Mouse (Mus musculus) cortical plate, adult 2 months (tissue): ENCODE measurements around the gene Slc1a2. TPM values are rescaled to one million over a fixed set of nuclear protein-coding genes. Genes with fewer than 3 reads are reported as not detected.

Source experiments
- H3K27ac ChIP-seq: fragments of 200-500 bp; 2 replicates; pipeline ENCODE4 v1.5.1; 2012; ENCODE audit warnings: low read length, control low read depth, inconsistent platforms; ENCODE audit not compliant: insufficient read depth
- H3K4me1 ChIP-seq: fragments of 200-500 bp; 2 replicates; pipeline ENCODE4 v1.6.1; 2011; ENCODE audit warnings: low read length; ENCODE audit not compliant: control insufficient read depth, insufficient read depth
- H3K4me3 ChIP-seq: fragments of 200-500 bp; 2 replicates; pipeline ENCODE4 v1.5.1; 2011; ENCODE audit warnings: mild to moderate bottlenecking, low read length, control low read depth; ENCODE audit not compliant: insufficient read depth
- CTCF ChIP-seq: fragments of 200-500 bp; IDR thresholded peaks from 2 replicates; pipeline ENCODE4 v1.5.1; 2011; ENCODE audit warnings: mild to moderate bottlenecking, control low read depth, low read length; ENCODE audit not compliant: insufficient read depth; ENCODE audit errors: extremely low read depth
- POLR2A ChIP-seq: fragments of 200-500 bp; IDR thresholded peaks from 2 replicates; pipeline ENCODE4 v1.6.1; 2011; ENCODE audit warnings: mild to moderate bottlenecking, low read length, control low read depth; ENCODE audit not compliant: insufficient read depth; ENCODE audit errors: extremely low read depth
- polyA plus RNA-seq: library from polyadenylated mRNA; depleted of rRNA; stranded (reverse); fragments of >200 nt; gene quantifications from 2 replicates; pipeline ENCODE4 v1.2.3, GENCODE M21; 2012

Slc1a2 gene
- polyA plus RNA-seq, 1 experiment = 784 TPM

GRCm38 (mm10) chr2:102658661-102659520 lies 432 bp downstream of the Slc1a2 start:
- TF ChIP-seq POLR2A (peak; percentile 57; the same call in 1 of the 2 replicates), CTCF (no peak)
- Histone ChIP-seq H3K27ac (peak overlapping the region; percentile 96), H3K4me1 (peaks cover 3% of the 10 kb centered on the region; the same call in 1 of the 2 replicates), H3K4me3 (peak overlapping the region; percentile 90)

GRCm38 (mm10) chr2:102659521-102659830 lies 1.0 kb downstream of the Slc1a2 start:
- TF ChIP-seq CTCF (no peak), POLR2A (no peak)
- peaks cover 3% of the 10 kb centered on the region; the same call in 1 of the 2 replicates for H3K4me1 ChIP-seq
- H3K4me3 ChIP-seq = peak overlapping the region; percentile 90
- H3K27ac ChIP-seq = peak overlapping the region; percentile 96

- no peak for TF ChIP-seq POLR2A
- TF ChIP-seq CTCF = no peak
- Histone ChIP-seq H3K4me3 (peak overlapping the region; percentile 90), H3K4me1 (peaks cover 5% of the 10 kb centered on the region; the same call in 1 of the 2 replicates), H3K27ac (no peak overlapping the region)
These were observed 2.6 kb downstream of the Slc1a2 start for GRCm38 (mm10) chr2:102661052-102661451.

- peak overlapping the region; percentile 90 for H3K4me3 ChIP-seq
- peaks cover 2% of the 10 kb centered on the region; the same call in 1 of the 2 replicates for H3K4me1 ChIP-seq
- TF ChIP-seq POLR2A (no peak), CTCF (no peak)
- peak overlapping the region; percentile 90 for H3K27ac ChIP-seq
These were observed 4.5 kb downstream of the Slc1a2 start for GRCm38 (mm10) chr2:102662911-102663310.

- Histone ChIP-seq H3K4me1 (peaks cover 2% of the 10 kb centered on the region; the same call in 1 of the 2 replicates), H3K4me3 (peak overlapping the region; percentile 90), H3K27ac (0 out of 2 replicates have a peak overlapping the region, but pooled peaks have one; percentile 90)
- no peak for TF ChIP-seq POLR2A
These were observed 4.9 kb downstream of the Slc1a2 start for GRCm38 (mm10) chr2:102663339-102663738.

- Histone ChIP-seq H3K4me3 (peak overlapping the region; percentile 90), H3K27ac (0 out of 2 replicates have a peak overlapping the region, but pooled peaks have one; percentile 12), H3K4me1 (peaks cover 3% of the 10 kb centered on the region)
- TF ChIP-seq POLR2A (no peak), CTCF (no peak)
These were observed 5.4 kb downstream of the Slc1a2 start for GRCm38 (mm10) chr2:102663865-102664264.

- Histone ChIP-seq H3K4me3 (no peak overlapping the region), H3K4me1 (peaks cover 8% of the 10 kb centered on the region), H3K27ac (peak overlapping the region; percentile 28)
- TF ChIP-seq POLR2A (no peak), CTCF (no peak)
These were observed 9.5 kb downstream of the Slc1a2 start for GRCm38 (mm10) chr2:102667981-102668380.

GRCm38 (mm10) chr2:102669580-102669979 lies 11.1 kb downstream of the Slc1a2 start:
- Histone ChIP-seq H3K4me3 (no peak overlapping the region), H3K27ac (no peak overlapping the region), H3K4me1 (peaks cover 14% of the 10 kb centered on the region)
- TF ChIP-seq POLR2A (no peak), CTCF (no peak)

GRCm38 (mm10) chr2:102674582-102674981 lies 16.1 kb downstream of the Slc1a2 start:
- Histone ChIP-seq H3K27ac (peak overlapping the region; percentile 39; the same call in 1 of the 2 replicates), H3K4me1 (peaks cover 19% of the 10 kb centered on the region), H3K4me3 (no peak overlapping the region)
- TF ChIP-seq POLR2A = no peak
- TF ChIP-seq CTCF = no peak

GRCm38 (mm10) chr2:102675275-102675674 lies 16.8 kb downstream of the Slc1a2 start:
- Histone ChIP-seq H3K27ac (peak overlapping the region; percentile 76), H3K4me3 (no peak overlapping the region), H3K4me1 (peaks cover 15% of the 10 kb centered on the region)
- peak; percentile 36; the same call in 1 of the 2 replicates for TF ChIP-seq CTCF
- TF ChIP-seq POLR2A = no peak
